Mouse (Mus musculus): ENCODE measurements at regions not wholly inside any gene's neighbourhood (a gene's known extent, or its start where the extent isn't known, plus 50 kb on each side); places are given as distances from the start of the nearest gene placed in this dataset.
"Not testable (repeated sequence)": the region's sequence is repeated elsewhere in the genome, so short reads cannot be mapped to it uniquely, and the experiment has no call there.

DNA sequence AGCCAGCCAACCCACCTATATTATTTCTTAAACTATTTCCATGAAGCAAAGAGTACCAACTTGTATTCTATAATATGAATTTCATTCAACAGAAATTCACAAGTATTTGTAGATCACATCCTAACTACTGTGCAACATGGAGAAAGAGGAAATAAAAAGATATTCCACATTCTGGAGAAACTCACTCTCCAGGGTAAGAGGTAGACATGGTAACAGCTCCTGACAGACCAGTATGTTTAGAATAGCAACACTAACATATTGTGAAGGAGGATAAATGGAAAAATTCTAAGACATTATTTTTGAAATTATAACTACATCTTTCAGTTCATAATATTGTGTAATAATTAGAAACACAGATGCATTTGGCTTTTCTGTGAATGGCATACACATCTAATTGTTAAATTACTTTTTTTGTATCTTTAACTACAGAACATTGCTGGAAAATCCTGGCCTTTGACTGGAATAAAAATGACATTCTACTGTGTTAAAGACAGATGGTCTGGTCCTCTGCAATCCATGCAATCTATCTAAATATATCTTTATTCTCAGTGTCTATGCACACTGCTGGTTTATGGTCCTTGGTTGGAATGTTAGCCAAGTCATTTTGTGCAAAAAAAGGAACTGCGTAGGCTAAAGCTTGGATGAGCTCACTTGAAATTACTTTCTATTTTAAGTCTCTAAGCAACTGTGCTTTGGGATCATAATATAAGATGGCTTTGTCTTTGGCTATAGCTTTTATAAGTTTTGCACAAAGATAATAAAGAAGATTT lies 106.6 kb upstream of the Ctag2 start:
- DNase-seq (ENCODE audit: low spot score in 2 of 2): peak in 1 of 2 experiments; percentile 34

DNA sequence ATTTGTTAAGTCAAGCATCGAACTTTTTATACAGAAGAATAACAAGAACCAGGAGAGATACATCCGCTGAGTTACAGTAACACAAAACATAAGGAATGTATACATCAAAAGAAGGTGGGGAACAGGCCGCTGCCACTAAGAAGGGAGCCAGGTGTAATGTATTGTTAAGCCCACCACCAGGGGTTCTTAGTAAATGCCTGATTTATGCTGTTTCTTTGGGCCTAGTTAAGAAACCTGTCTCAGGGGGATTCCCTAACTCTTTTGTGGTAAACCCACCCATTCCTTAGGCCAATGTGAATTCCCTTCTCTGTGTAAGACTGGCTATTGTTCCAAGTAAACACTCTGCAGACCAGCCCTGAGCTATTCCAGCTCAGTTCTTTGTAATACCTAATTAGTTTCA lies 68.5 kb upstream of the Ctag2 start:
- DNase-seq (ENCODE audit: low spot score in 2 of 2): not testable (repeated sequence)

All from frontal cortex, postnatal 36 days (tissue).